Comparison of ENCODE assay signal across 8 mouse cellular contexts in genomic region chr9:107576357-107577107, GRCm38 (mm10). TPM values are rescaled to one million over a fixed set of nuclear protein-coding genes. Genes with fewer than 3 reads are reported as not detected.
DNase-seq lines count a peak whose midpoint lies in the region; ATAC-seq and TF ChIP-seq lines count a peak whose summit lies in the region.

Hyal1 (plus strand) TSS chr9:107576927.

- no peaks in the 10 kb centered on the region for H3K9me3 ChIP-seq in CH12.LX (replicated peaks; ENCODE audit: low read length)
- H3K9me3 ChIP-seq in heart, embryonic 16.5 days (replicated peaks; ENCODE audit: control insufficient read depth, low read length): no peaks in the 10 kb centered on the region
- no peaks in the 10 kb centered on the region for H3K9me3 ChIP-seq in megakaryocyte, embryonic 14.5 days
- no peaks in the 10 kb centered on the region for H3K9me3 ChIP-seq in stomach, embryonic 14.5 days (ENCODE audit: control insufficient read depth, low read depth, low read length)

- H3K4me2 ChIP-seq in CH12.LX (ENCODE audit: insufficient read depth, low read depth, poor library complexity, severe bottlenecking): no peak within 1 kb of the TSS
- peak within 1 kb of the TSS; percentile 60 for H3K4me2 ChIP-seq in heart, embryonic 16.5 days (ENCODE audit: low read depth, low read length)
- H3K4me2 ChIP-seq in stomach, embryonic 14.5 days (replicated peaks; ENCODE audit: low read depth, low read length): peak within 1 kb of the TSS; percentile 39

- TF ChIP-seq RAD21 in CH12.LX (IDR thresholded peaks at IDR 0.05; ENCODE audit: low read depth, low read length): no peak

- peak; percentile 53 for DNase-seq in CH12.LX (ENCODE audit: extremely low read depth)
- peak; percentile 95 for DNase-seq in adrenal gland, postnatal 10 days
- peak; percentile 81 for DNase-seq in fibroblast of lung, adult 2 months (ENCODE audit: low read depth)
- peak; percentile 88 to 93 for DNase-seq in kidney, postnatal 25 days
- no peak for DNase-seq in left cerebral cortex, adult 11 months (ENCODE audit: low spot score)

- peak; percentile 72 for ATAC-seq in heart, embryonic 16.5 days (replicated peaks; ENCODE audit: extremely low read depth, insufficient read depth, low FRiP score)
- peak; percentile 72 for ATAC-seq in stomach, embryonic 14.5 days (ENCODE audit: insufficient number of reproducible peaks, insufficient read depth, low FRiP score, low read depth)

- H3K4me3 ChIP-seq in CH12.LX (replicated peaks in 1 of 3; ENCODE audit: low read depth in 2 of 3, low read length in 2 of 3, poor library complexity in 1 of 3): no peak within 1 kb of the TSS
- H3K4me3 ChIP-seq in heart, embryonic 16.5 days (ENCODE audit: low read length): peak within 1 kb of the TSS; percentile 34
- peak within 1 kb of the TSS; percentile 89 for H3K4me3 ChIP-seq in megakaryocyte, embryonic 14.5 days (replicated peaks)
- peak within 1 kb of the TSS; percentile 25 for H3K4me3 ChIP-seq in stomach, embryonic 14.5 days (ENCODE audit: low read depth, low read length)

- in situ Hi-C loops in CH12.LX (cut with MboI; ENCODE audit: low pct_ligation_motif_present, low pct_unique_long_range_greater_than_20kb, low sequenced_read_pairs): no loop called here

- TF ChIP-seq POLR2A in CH12.LX (IDR thresholded peaks at IDR 0.05; ENCODE audit: low read depth, low read length): no peak

- H3K36me3 ChIP-seq in CH12.LX (replicated peaks in 1 of 2; ENCODE audit: control insufficient read depth in 1 of 2, insufficient read depth in 1 of 2, low read length in 1 of 2): peaks cover 14 to 25% of the 10 kb centered on the region in 2 experiments
- peaks cover 16% of the 10 kb centered on the region for H3K36me3 ChIP-seq in heart, embryonic 16.5 days (ENCODE audit: control insufficient read depth, insufficient read depth)
- peaks cover 24% of the 10 kb centered on the region for H3K36me3 ChIP-seq in megakaryocyte, embryonic 14.5 days (replicated peaks; ENCODE audit: low read length)
- peaks cover 22% of the 10 kb centered on the region for H3K36me3 ChIP-seq in stomach, embryonic 14.5 days (ENCODE audit: control insufficient read depth, insufficient read depth, low read length)

- H3K27me3 ChIP-seq in CH12.LX (replicated peaks): no peaks in the 10 kb centered on the region
- no peaks in the 10 kb centered on the region for H3K27me3 ChIP-seq in heart, embryonic 16.5 days (ENCODE audit: control insufficient read depth, insufficient read depth, low read length)
- H3K27me3 ChIP-seq in megakaryocyte, embryonic 14.5 days (replicated peaks): no peaks in the 10 kb centered on the region
- no peaks in the 10 kb centered on the region for H3K27me3 ChIP-seq in stomach, embryonic 14.5 days (ENCODE audit: control insufficient read depth, insufficient read depth, low read length)

- no peaks in the 10 kb centered on the region for H3K79me2 ChIP-seq in CH12.LX (replicated peaks; ENCODE audit: control insufficient read depth, extremely low read depth, insufficient read depth, poor library complexity, severe bottlenecking)

- H3K9ac ChIP-seq in CH12.LX (ENCODE audit: insufficient read depth, low read depth): no peak within 1 kb of the TSS
- H3K9ac ChIP-seq in heart, embryonic 16.5 days (ENCODE audit: low read length): peak within 1 kb of the TSS; percentile 63
- peak within 1 kb of the TSS; percentile 1; the same call in 1 of the 2 replicates for H3K9ac ChIP-seq in stomach, embryonic 14.5 days (replicated peaks; ENCODE audit: low read depth, low read length)

- dilution Hi-C loops in CH12.LX (cut with MboI; ENCODE audit: extremely low pct_ligation_motif_present, extremely low pct_unique_long_range_greater_than_20kb, low sequenced_read_pairs): no loop called here

- TF ChIP-seq CTCF in CH12.LX (conservative IDR thresholded peaks at IDR 0.05 in 1 of 2, IDR thresholded peaks at IDR 0.05 in 1 of 2; ENCODE audit: low read depth in 2 of 2, low read length in 2 of 2): no peak

- H3K4me1 ChIP-seq in CH12.LX (ENCODE audit: control insufficient read depth in 1 of 2, insufficient read depth in 2 of 2): peaks cover 14 to 33% of the 10 kb centered on the region in 2 experiments
- peaks cover 31% of the 10 kb centered on the region for H3K4me1 ChIP-seq in heart, embryonic 16.5 days (ENCODE audit: control insufficient read depth, insufficient read depth, low read length)
- peaks cover 66% of the 10 kb centered on the region for H3K4me1 ChIP-seq in megakaryocyte, embryonic 14.5 days
- H3K4me1 ChIP-seq in stomach, embryonic 14.5 days (ENCODE audit: control insufficient read depth, insufficient read depth, low read length): peaks cover 20% of the 10 kb centered on the region

- no peak for TF ChIP-seq EP300 in CH12.LX (IDR thresholded peaks at IDR 0.05; ENCODE audit: low read length)

- H3K27ac ChIP-seq in CH12.LX (ENCODE audit: insufficient read depth, low read depth): no peak within 1 kb of the TSS
- peak within 1 kb of the TSS; percentile 70 for H3K27ac ChIP-seq in heart, embryonic 16.5 days (ENCODE audit: low read length)
- H3K27ac ChIP-seq in stomach, embryonic 14.5 days (ENCODE audit: low read length): peak within 1 kb of the TSS; percentile 80

- WGBS in heart, embryonic 16.5 days: 24% methylated on average over 16 of the region's 16 CpGs
- 16% methylated on average over 16 of the region's 16 CpGs for WGBS in stomach, embryonic 14.5 days

TF ChIP-seq in CH12.LX, 34 proteins besides CTCF, POLR2A, EP300 and RAD21:
- no peak for TF ChIP-seq CHD1 (IDR thresholded peaks at IDR 0.05; ENCODE audit: low read depth, low read length)
- no peak for TF ChIP-seq ELF1 (IDR thresholded peaks at IDR 0.05; ENCODE audit: low read depth, low read length)

RNA-seq across cellular contexts. Expression of gene Hyal1, which starts in this region (rescaled TPM):
- total RNA-seq in CH12.LX (2012; rRNA removed): 0.38 and 0.59 TPM in 2 replicates
- total RNA-seq in CH12.LX (2014; rRNA removed): 0.16 TPM in 1 of 2 replicates, not detected in the other
- polyA plus RNA-seq in CH12.LX (2012; ENCODE audit: insufficient read length, low read depth): 0.40 and 0.82 TPM in 2 replicates
- 1 to 10 TPM; 8.9 to 9.3 TPM for total RNA-seq in adrenal gland, postnatal 10 days (2021)
- polyA plus RNA-seq in heart, embryonic 16.5 days (2015; fragmentation: Nextera tagmentation; extraction: Ambion mirVana): 7.5 and 8.4 TPM in 2 replicates
- 1.6 and 2.6 TPM in 2 replicates for polyA plus RNA-seq in megakaryocyte, embryonic 14.5 days (2012; ENCODE audit: insufficient read depth, low replicate concordance)
- polyA plus RNA-seq in stomach, embryonic 14.5 days (2014; fragmentation: Nextera tagmentation; extraction: Ambion mirVana): 10.3 and 12.1 TPM in 2 replicates

Comparison
In these comparisons a context has a peak if more than half of its experiments do, and no peak if none do; other contexts are left out.
1. RNA of gene Hyal1 (total RNA-seq): 8.9 to 9.3 TPM in adrenal gland, postnatal 10 days; 0.16 to 0.59 TPM in CH12.LX; every median in the first group is over 4 times any median in the second.
2. Peak in DNase-seq in CH12.LX; RNA of the gene not detected or under 1 TPM.
3. H3K4me3 ChIP-seq: peak in heart, embryonic 16.5 days (single experiment), megakaryocyte, embryonic 14.5 days (single experiment) and stomach, embryonic 14.5 days (single experiment); none in CH12.LX (0 of 3).